Mouse (Mus musculus) G1E (cell line): ENCODE results near the gene Lrrc1. TPM values are rescaled to one million over a fixed set of nuclear protein-coding genes. Genes with fewer than 3 reads are reported as not detected.

ENCODE experiments used
- ATAC-seq: 2 replicates; pipeline ENCODE4 v1.8.0; 2016; ENCODE audit warnings: mild to moderate bottlenecking; ENCODE audit not compliant: insufficient number of reproducible peaks, poor library complexity, low FRiP score, severe bottlenecking; ENCODE audit errors: extremely low read depth
- DNase-seq: peaks from one replicate; pipeline ENCODE4 v3.0.0; 2012; ENCODE audit warnings: low spot score
- H3K27me3 ChIP-seq: 2 replicates; pipeline ENCODE4 v1.6.1; 2012; ENCODE audit warnings: mild to moderate bottlenecking, low read length, inconsistent platforms; ENCODE audit not compliant: insufficient read depth
- H3K36me3 ChIP-seq: replicated peaks from 2 replicates; pipeline ENCODE3; 2012; ENCODE audit warnings: mild to moderate bottlenecking, inconsistent platforms
- H3K4me1 ChIP-seq: 2 replicates; pipeline ENCODE4 v1.6.1; 2012; ENCODE audit warnings: low read depth, low read length, inconsistent platforms, mixed read lengths; ENCODE audit not compliant: insufficient read depth
- H3K4me3 ChIP-seq: 2 replicates; pipeline ENCODE4 v1.5.1; 2012; ENCODE audit warnings: low read depth, mild to moderate bottlenecking, inconsistent platforms, low read length, moderate library complexity, mixed read lengths
- H3K9me3 ChIP-seq: replicated peaks from 2 replicates; pipeline ENCODE4 v1.6.1; 2012; ENCODE audit warnings: inconsistent platforms
- CTCF ChIP-seq: IDR thresholded peaks from 2 replicates; pipeline ENCODE4 v1.5.1; 2012; ENCODE audit warnings: low read depth, low read length, inconsistent platforms, mixed read lengths
- GATA1 ChIP-seq: IDR thresholded peaks from 2 replicates; pipeline ENCODE4 v1.6.1; 2012; ENCODE audit warnings: borderline replicate concordance, low read length, inconsistent platforms, mixed read lengths
- GATA2 ChIP-seq: IDR thresholded peaks from 2 replicates; pipeline ENCODE4 v1.6.1; 2012; ENCODE audit warnings: low read depth, low read length, inconsistent platforms, borderline replicate concordance
- POLR2AphosphoS5 ChIP-seq: IDR thresholded peaks from 2 replicates; pipeline ENCODE4 v1.6.1; 2012; ENCODE audit warnings: low read depth, low read length, inconsistent platforms; ENCODE audit not compliant: insufficient replicate concordance
- TAL1 ChIP-seq: conservative IDR thresholded peaks from 2 replicates; pipeline ENCODE4 v1.6.1; 2012; ENCODE audit warnings: low read depth, low read length, inconsistent platforms, mixed read lengths
- polyA plus RNA-seq: library from polyadenylated mRNA; stranded (reverse); fragments of >175 nt; gene quantifications from 2 replicates; pipeline ENCODE4 v1.2.3, GENCODE M21; 2012
- total RNA-seq, 2 experiments: library from RNA; stranded (forward) in 1 of 2; stranded (reverse) in 1 of 2; fragments of 200-1000 nt in 1 of 2; fragments of >200 nt in 1 of 2; fragmentation: Nextera tagmentation in 1 of 2; gene quantifications; 2 replicates each; pipeline ENCODE4 v1.2.3; 2014 to 2017

Lrrc1 gene
- not detected in 2 replicates for total RNA-seq (2014; fragmentation: Nextera tagmentation)
- total RNA-seq (2017): 0.06 and 0.16 TPM in 2 replicates
- polyA plus RNA-seq: not detected in 2 replicates

DNA sequence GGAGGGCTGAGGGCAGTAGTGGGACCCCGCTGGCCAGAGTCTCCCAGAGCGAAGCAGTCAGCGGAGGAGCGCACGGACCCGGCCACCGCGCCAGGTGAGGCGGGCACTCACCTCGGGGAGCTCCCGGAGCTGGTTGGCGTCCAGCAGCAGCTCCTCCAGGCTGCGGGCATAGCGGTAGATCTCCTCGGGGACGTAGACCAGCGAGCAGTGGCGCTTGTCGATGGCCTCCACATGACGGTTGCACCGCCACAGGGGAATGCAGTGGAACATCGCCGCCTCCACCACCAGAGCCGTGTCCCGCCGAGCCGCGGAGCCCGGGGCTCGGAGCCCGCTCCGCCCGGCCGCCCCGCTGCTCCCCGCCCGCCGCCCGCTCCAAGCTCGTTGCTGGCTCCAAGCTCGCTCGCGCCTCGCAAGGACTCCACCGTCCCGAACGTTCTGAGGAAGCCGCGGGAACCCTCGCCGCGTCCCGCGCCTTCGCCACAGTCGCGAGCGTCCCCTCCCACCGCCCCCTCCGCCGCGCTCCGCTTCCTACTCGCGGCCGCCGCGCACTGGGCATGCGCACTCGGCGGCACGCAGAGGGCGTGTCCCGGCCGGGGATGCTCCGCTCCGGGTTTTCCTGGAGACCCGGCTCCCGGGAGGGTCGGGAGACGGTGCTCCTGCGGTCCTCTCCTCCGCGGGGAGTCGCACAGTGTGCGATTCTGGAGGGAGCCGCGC lies at the start of gene Lrrc1:
TSS of gene Lrrc1 (minus strand) at position 517 of the 714 bp plus-strand sequence.
- DNase-seq: no peak
- TF ChIP-seq TAL1 (no peak), CTCF (no peak), GATA2 (no peak), GATA1 (no peak), POLR2AphosphoS5 (no peak)
- Histone ChIP-seq H3K9me3 (peaks cover 42% of the 10 kb centered on the region), H3K36me3 (no peaks in the 10 kb centered on the region), H3K4me3 (peak within 1 kb of the TSS; percentile 20; the same call in 1 of the 2 replicates), H3K4me1 (no peaks in the 10 kb centered on the region), H3K27me3 (no peaks in the 10 kb centered on the region)
- no peak for ATAC-seq

DNA sequence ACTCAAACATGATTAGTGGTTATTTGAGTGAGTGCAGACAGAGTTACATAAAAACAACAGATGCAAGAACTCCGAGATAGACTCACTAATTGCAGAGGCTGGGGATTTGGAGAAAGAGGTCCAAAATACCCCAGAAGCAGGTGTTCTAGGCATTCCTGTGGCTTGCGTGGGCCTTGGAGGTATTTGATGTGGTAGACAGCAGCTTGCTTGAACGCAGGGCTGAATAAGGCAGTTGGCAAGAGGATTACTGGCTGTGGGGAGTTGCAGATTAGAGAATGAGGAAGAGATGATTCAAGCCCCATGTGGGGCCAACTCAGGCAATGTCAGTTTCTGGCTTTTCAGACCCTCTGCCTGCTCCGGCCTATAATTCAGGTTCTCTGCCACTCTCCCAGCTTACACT lies 47.8 kb upstream of the Lrrc1 start:
- no peak for DNase-seq
- H3K9me3 ChIP-seq: no peaks in the 10 kb centered on the region
- ATAC-seq: no peak

DNA sequence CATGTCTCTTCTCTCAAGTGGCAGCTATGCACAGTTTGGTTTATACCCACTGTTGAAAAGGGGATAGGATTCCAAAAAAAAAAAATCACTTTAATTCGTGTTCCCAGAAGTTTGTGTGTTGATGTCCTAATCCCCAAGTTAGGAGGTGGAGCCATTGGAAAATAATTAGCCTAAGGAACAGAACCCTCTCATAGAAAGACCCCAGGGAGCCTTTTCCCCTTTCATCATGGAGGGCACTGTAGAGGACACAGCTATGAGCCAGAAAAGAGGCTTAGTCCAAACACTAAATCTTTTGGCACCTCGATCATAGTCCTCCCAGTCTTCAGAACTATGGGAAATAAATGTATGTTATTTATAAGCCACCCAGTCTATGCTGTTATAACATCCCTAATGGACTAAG lies 44.8 kb upstream of the Lrrc1 start:
- DNase-seq (no peak), ATAC-seq (no peak)
- H3K4me1 ChIP-seq: no peaks in the 10 kb centered on the region

More for the DNA sequence above, 47.8 kb upstream of the Lrrc1 start:
- no peak overlapping the region for H3K4me3 ChIP-seq
- no peaks in the 10 kb centered on the region for H3K36me3 ChIP-seq
- H3K27me3 ChIP-seq: no peaks in the 10 kb centered on the region
- no peaks in the 10 kb centered on the region for H3K4me1 ChIP-seq
- no peak for TF ChIP-seq GATA1
- no peak for TF ChIP-seq GATA2
- TF ChIP-seq CTCF: no peak
- no peak for TF ChIP-seq POLR2AphosphoS5
- TF ChIP-seq TAL1: no peak

DNA sequence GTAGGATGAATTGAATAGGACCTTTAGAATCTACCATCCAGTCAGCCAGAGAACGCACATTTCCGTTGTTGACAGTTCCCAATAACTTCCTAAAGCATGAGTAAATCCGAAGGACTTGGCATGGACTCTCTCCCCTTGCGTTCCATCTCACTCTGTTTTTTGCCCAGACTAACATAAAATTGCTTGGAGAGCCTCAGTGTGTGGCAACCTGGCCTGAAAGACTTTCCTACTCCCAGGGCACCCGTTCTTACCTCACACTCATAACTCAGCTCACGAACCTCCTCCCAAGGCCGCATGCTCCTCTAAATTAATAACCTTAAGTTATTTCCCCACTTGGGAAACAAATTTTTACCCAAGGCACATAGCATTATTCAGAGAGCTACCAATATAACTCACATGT lies 42.9 kb upstream of the Lrrc1 start:
- H3K36me3 ChIP-seq: no peaks in the 10 kb centered on the region
- DNase-seq (no peak), ATAC-seq (no peak)
- no peaks in the 10 kb centered on the region for H3K4me1 ChIP-seq
- H3K27me3 ChIP-seq: no peaks in the 10 kb centered on the region
- no peaks in the 10 kb centered on the region for H3K9me3 ChIP-seq
- no peak for TF ChIP-seq TAL1
- TF ChIP-seq GATA1: no peak
- no peak for TF ChIP-seq CTCF
- TF ChIP-seq POLR2AphosphoS5: no peak
- no peak for TF ChIP-seq GATA2
- no peak overlapping the region for H3K4me3 ChIP-seq

More for the DNA sequence above, 44.8 kb upstream of the Lrrc1 start:
- Histone ChIP-seq H3K4me3 (no peak overlapping the region), H3K9me3 (no peaks in the 10 kb centered on the region), H3K27me3 (no peaks in the 10 kb centered on the region), H3K36me3 (no peaks in the 10 kb centered on the region)
- TF ChIP-seq GATA2 (no peak), TAL1 (no peak), GATA1 (no peak), CTCF (no peak)

DNA sequence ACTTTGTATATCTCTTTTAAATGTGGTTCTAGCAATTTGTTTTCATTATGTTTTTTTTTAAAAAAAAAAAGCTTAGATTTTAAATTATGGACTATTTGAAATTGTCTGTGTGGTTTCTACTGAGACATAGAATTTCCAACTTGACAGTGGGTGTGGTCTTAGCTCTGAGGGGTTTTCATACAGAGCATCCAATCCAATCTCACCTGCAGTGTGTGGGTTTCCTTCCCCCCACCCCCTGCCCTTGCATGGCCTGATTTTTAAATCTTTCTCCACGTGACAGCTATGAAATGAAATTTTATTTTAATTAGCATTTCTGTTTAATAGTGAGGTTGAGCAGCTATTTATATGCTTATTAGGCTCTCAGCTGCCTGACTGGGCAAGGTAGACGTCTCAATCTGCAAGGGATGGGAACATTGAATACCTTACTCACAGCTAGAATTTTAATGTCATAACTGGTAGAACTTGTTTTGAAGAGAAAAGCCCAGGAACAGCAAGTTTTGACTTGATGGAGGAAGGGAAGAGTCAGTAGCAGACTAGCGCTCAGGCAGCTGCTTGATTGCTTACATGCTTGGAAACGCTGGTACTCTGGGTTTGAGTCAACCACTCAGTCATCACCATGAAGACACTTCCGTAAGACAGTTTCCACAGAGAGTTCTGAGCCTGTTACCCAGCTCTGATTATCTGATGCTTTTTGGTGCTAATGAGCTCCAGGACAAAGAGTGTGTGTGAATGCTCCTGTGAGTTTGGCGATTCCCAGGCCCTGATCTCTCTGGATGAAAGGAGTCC lies 42.3 kb upstream of the Lrrc1 start:
- TF ChIP-seq TAL1: no peak
- no peak for TF ChIP-seq GATA2
- no peak for TF ChIP-seq GATA1
- no peak for TF ChIP-seq POLR2AphosphoS5
- no peak for TF ChIP-seq CTCF
- ATAC-seq: no peak

DNA sequence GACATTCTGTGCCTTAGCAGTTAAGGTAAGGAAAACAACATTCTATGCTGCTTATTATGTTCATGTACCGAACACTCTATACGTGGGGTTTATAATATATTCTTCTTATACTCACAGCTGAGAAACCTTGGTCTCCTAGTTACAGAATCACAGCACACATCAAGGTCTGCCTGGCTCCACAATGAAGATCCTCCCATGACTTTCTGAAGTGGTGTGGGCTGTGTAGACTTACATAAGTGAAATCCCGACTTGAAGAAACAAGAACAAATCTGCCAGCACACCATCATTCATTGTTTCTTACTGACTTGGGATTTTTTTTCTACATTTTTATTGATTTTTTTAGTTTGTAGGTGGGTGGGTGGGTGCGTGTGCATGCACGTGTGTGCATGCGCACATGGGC lies 40.1 kb upstream of the Lrrc1 start:
- Histone ChIP-seq H3K4me1 (no peaks in the 10 kb centered on the region), H3K4me3 (no peak overlapping the region), H3K9me3 (no peaks in the 10 kb centered on the region), H3K27me3 (no peaks in the 10 kb centered on the region), H3K36me3 (no peaks in the 10 kb centered on the region)
- ATAC-seq: no peak
- TF ChIP-seq TAL1 (no peak), GATA2 (no peak), GATA1 (no peak), POLR2AphosphoS5 (no peak), CTCF (no peak)
- no peak for DNase-seq

More for the DNA sequence above, 42.3 kb upstream of the Lrrc1 start:
- Histone ChIP-seq H3K36me3 (no peaks in the 10 kb centered on the region), H3K9me3 (no peaks in the 10 kb centered on the region), H3K4me1 (no peaks in the 10 kb centered on the region), H3K4me3 (no peak overlapping the region), H3K27me3 (no peaks in the 10 kb centered on the region)
- DNase-seq: no peak
